Mouse (Mus musculus): ENCODE measurements around the gene Olfr976. TPM values are rescaled to one million over a fixed set of nuclear protein-coding genes. Genes with fewer than 3 reads are reported as not detected.
"Not testable (repeated sequence)": the region's sequence is repeated elsewhere in the genome, so short reads cannot be mapped to it uniquely, and the experiment has no call there.

Olfr976 gene
- polyA plus RNA-seq (2016; fragmentation: Nextera tagmentation; extraction: Ambion mirVana), result not detected in 2 replicates

- H3K4me3 ChIP-seq; DNase-seq (ENCODE audit: low spot score); H3K9me3 ChIP-seq (replicated peaks); H3K27ac ChIP-seq (replicated peaks); H3K4me1 ChIP-seq; H3K27me3 ChIP-seq (ENCODE audit: low read depth, poor library complexity, severe bottlenecking); H3K36me3 ChIP-seq: not testable (repeated sequence)
- 82% methylated on average over 8 of the region's 9 CpGs for WGBS
Measured at GRCm38 (mm10) chr9:39961033-39961432, at the start of gene Olfr976. Gene Olfr976, minus strand, starts transcription at chr9:39961133.

GRCm38 (mm10) chr9:40009482-40009881 lies 48.5 kb upstream of the Olfr976 start, which contains the start of gene Olfr980:
Gene Olfr980, minus strand, starts transcription at chr9:40009582.
- Histone ChIP-seq H3K4me1 (no peaks in the 10 kb centered on the region), H3K27me3 (ENCODE audit: low read depth, poor library complexity, severe bottlenecking) (no peaks in the 10 kb centered on the region), H3K36me3 (no peaks in the 10 kb centered on the region), H3K9me3 (replicated peaks) (no peaks in the 10 kb centered on the region), H3K27ac (replicated peaks) (no peak within 1 kb of the TSS), H3K4me3 (no peak within 1 kb of the TSS)
- 86% methylated on average over 1 of the region's 1 CpGs for whole genome bisulfite sequencing
- no peak for DNase-seq (ENCODE audit: low spot score)

GRCm38 (mm10) chr9:40003365-40003764 lies 42.4 kb upstream of the Olfr976 start, which contains the start of gene Olfr979:
Gene Olfr979, minus strand, starts transcription at chr9:40003465.
- Histone ChIP-seq H3K9me3 (replicated peaks) (no peaks in the 10 kb centered on the region), H3K4me3 (no peak within 1 kb of the TSS), H3K27me3 (ENCODE audit: low read depth, poor library complexity, severe bottlenecking) (no peaks in the 10 kb centered on the region), H3K27ac (replicated peaks) (no peak within 1 kb of the TSS), H3K36me3 (no peaks in the 10 kb centered on the region), H3K4me1 (no peaks in the 10 kb centered on the region)
- no peak for DNase-seq (ENCODE audit: low spot score)
- 90% methylated on average over 1 of the region's 1 CpGs for WGBS

GRCm38 (mm10) chr9:39991813-39992212 lies 30.9 kb upstream of the Olfr976 start, which contains the start of gene Olfr978:
Gene Olfr978, plus strand, starts transcription at chr9:39992113.
- Histone ChIP-seq H3K4me1 (no peaks in the 10 kb centered on the region), H3K36me3 (no peaks in the 10 kb centered on the region), H3K27me3 (ENCODE audit: low read depth, poor library complexity, severe bottlenecking) (no peaks in the 10 kb centered on the region), H3K9me3 (replicated peaks) (no peaks in the 10 kb centered on the region), H3K27ac (replicated peaks) (no peak within 1 kb of the TSS), H3K4me3 (no peak within 1 kb of the TSS)
- WGBS, result 80% methylated on average over 2 of the region's 2 CpGs
- DNase-seq (ENCODE audit: low spot score), result no peak

- not testable (repeated sequence) for H3K27ac ChIP-seq (replicated peaks); H3K4me1 ChIP-seq; H3K4me3 ChIP-seq; H3K9me3 ChIP-seq (replicated peaks); H3K27me3 ChIP-seq (ENCODE audit: low read depth, poor library complexity, severe bottlenecking); H3K36me3 ChIP-seq; DNase-seq (ENCODE audit: low spot score)
- 86% methylated on average over 1 of the region's 1 CpGs for WGBS
Measured at GRCm38 (mm10) chr9:39976581-39977145, 15.7 kb upstream of the Olfr976 start.

- H3K9me3 ChIP-seq (replicated peaks), result no peaks in the 10 kb centered on the region
- 73% methylated on average over 1 of the region's 1 CpGs for WGBS
- H3K27me3 ChIP-seq (ENCODE audit: low read depth, poor library complexity, severe bottlenecking), result no peaks in the 10 kb centered on the region
- H3K4me1 ChIP-seq, result no peaks in the 10 kb centered on the region
- H3K36me3 ChIP-seq, result no peaks in the 10 kb centered on the region
- H3K27ac ChIP-seq (replicated peaks), result no peak within 1 kb of the TSS
- DNase-seq (ENCODE audit: low spot score), result no peak
- no peak within 1 kb of the TSS for H3K4me3 ChIP-seq
Measured at GRCm38 (mm10) chr9:39951946-39952345, 9.0 kb downstream of the Olfr976 start, which contains the start of gene Olfr975. Gene Olfr975, minus strand, starts transcription at chr9:39952046.

GRCm38 (mm10) chr9:39937201-39937600 lies 23.7 kb downstream of the Olfr976 start, which contains the start of gene Olfr974:
Gene Olfr974, plus strand, starts transcription at chr9:39937501.
- WGBS, result 94% methylated on average over 1 of the region's 1 CpGs

GRCm38 (mm10) chr9:39928837-39929236 lies 32.1 kb downstream of the Olfr976 start:
- not testable (repeated sequence) for H3K4me3 ChIP-seq
- WGBS, result 64% methylated on average over 1 of the region's 1 CpGs

More at GRCm38 (mm10) chr9:39937201-39937600, 23.7 kb downstream of the Olfr976 start, which contains the start of gene Olfr974:
- no peak for DNase-seq (ENCODE audit: low spot score)
- H3K36me3 ChIP-seq, result no peaks in the 10 kb centered on the region
- H3K27me3 ChIP-seq (ENCODE audit: low read depth, poor library complexity, severe bottlenecking), result no peaks in the 10 kb centered on the region
- no peak within 1 kb of the TSS for H3K27ac ChIP-seq (replicated peaks)
- H3K4me3 ChIP-seq, result no peak within 1 kb of the TSS
- no peaks in the 10 kb centered on the region for H3K4me1 ChIP-seq
- peaks cover 7% of the 10 kb centered on the region; the same call in 1 of the 2 replicates for H3K9me3 ChIP-seq (replicated peaks)

GRCm38 (mm10) chr9:39927975-39928836 lies 32.7 kb downstream of the Olfr976 start:
- not testable (repeated sequence) for H3K4me1 ChIP-seq; H3K27ac ChIP-seq (replicated peaks); H3K27me3 ChIP-seq (ENCODE audit: low read depth, poor library complexity, severe bottlenecking); H3K9me3 ChIP-seq (replicated peaks); H3K4me3 ChIP-seq; DNase-seq (ENCODE audit: low spot score); H3K36me3 ChIP-seq
- WGBS, result no CpG with 5 or more reads among the region's 4 CpGs

More at GRCm38 (mm10) chr9:39928837-39929236, 32.1 kb downstream of the Olfr976 start:
- H3K4me1 ChIP-seq; H3K27ac ChIP-seq (replicated peaks); H3K27me3 ChIP-seq (ENCODE audit: low read depth, poor library complexity, severe bottlenecking); H3K9me3 ChIP-seq (replicated peaks); H3K36me3 ChIP-seq; DNase-seq (ENCODE audit: low spot score): not testable (repeated sequence)

- 87% methylated on average over 3 of the region's 3 CpGs for WGBS
Measured at GRCm38 (mm10) chr9:39909939-39910338, 51.0 kb downstream of the Olfr976 start.

GRCm38 (mm10) chr9:39907036-39907435 lies 53.9 kb downstream of the Olfr976 start, which contains the start of gene Olfr229:
Gene Olfr229, plus strand, starts transcription at chr9:39907336.
- no peak within 1 kb of the TSS for H3K4me3 ChIP-seq
- no peaks in the 10 kb centered on the region for H3K4me1 ChIP-seq
- H3K27ac ChIP-seq (replicated peaks), result no peak within 1 kb of the TSS
- H3K9me3 ChIP-seq (replicated peaks), result no peaks in the 10 kb centered on the region
- no peak for DNase-seq (ENCODE audit: low spot score)
- H3K36me3 ChIP-seq, result no peaks in the 10 kb centered on the region
- WGBS, result 78% methylated on average over 2 of the region's 2 CpGs
- no peaks in the 10 kb centered on the region for H3K27me3 ChIP-seq (ENCODE audit: low read depth, poor library complexity, severe bottlenecking)

More at GRCm38 (mm10) chr9:39909939-39910338, 51.0 kb downstream of the Olfr976 start:
- Histone ChIP-seq H3K36me3 (no peaks in the 10 kb centered on the region), H3K9me3 (replicated peaks) (no peaks in the 10 kb centered on the region), H3K27ac (replicated peaks) (no peak overlapping the region), H3K4me1 (no peaks in the 10 kb centered on the region), H3K4me3 (no peak overlapping the region), H3K27me3 (ENCODE audit: low read depth, poor library complexity, severe bottlenecking) (no peaks in the 10 kb centered on the region)
- no peak for DNase-seq (ENCODE audit: low spot score)

- H3K36me3 ChIP-seq, result no peaks in the 10 kb centered on the region
- H3K27ac ChIP-seq (replicated peaks), result no peak overlapping the region
- no peaks in the 10 kb centered on the region for H3K4me1 ChIP-seq
- 80% methylated on average over 6 of the region's 6 CpGs for WGBS
- no peak for DNase-seq (ENCODE audit: low spot score)
- no peak overlapping the region for H3K4me3 ChIP-seq
- H3K9me3 ChIP-seq (replicated peaks), result no peaks in the 10 kb centered on the region
- H3K27me3 ChIP-seq (ENCODE audit: low read depth, poor library complexity, severe bottlenecking), result no peaks in the 10 kb centered on the region
Measured at GRCm38 (mm10) chr9:39905106-39905505, 55.8 kb downstream of the Olfr976 start.

All from midbrain, embryonic 10.5 days (tissue).